Mouse (Mus musculus) CH12.LX (cell line): ENCODE results near the gene Olfr1026.

ENCODE experiments used
- CHD2 ChIP-seq: IDR thresholded peaks from 2 replicates; pipeline ENCODE4 v1.6.1; 2011; ENCODE audit warnings: low read length, improper control_type of control experiment
- CTCF ChIP-seq, 2 experiments: IDR thresholded peaks in 1 of 2; conservative IDR thresholded peaks in 1 of 2; 2 replicates each; pipeline ENCODE4 v1.5.1; 2011 to 2012; ENCODE audit warnings: low read depth in 2 of 2, low read length in 2 of 2, improper control_type of control experiment in 1 of 2, inconsistent platforms in 1 of 2, mild to moderate bottlenecking in 1 of 2, moderate library complexity in 1 of 2
- ELF1 ChIP-seq: IDR thresholded peaks from 2 replicates; pipeline ENCODE4 v1.6.1; 2014; ENCODE audit warnings: low read depth, mild to moderate bottlenecking, inconsistent platforms, low read length, improper control_type of control experiment
- EP300 ChIP-seq: IDR thresholded peaks from 2 replicates; pipeline ENCODE4 v1.6.1; 2011; ENCODE audit warnings: low read length, improper control_type of control experiment
- GABPA ChIP-seq: IDR thresholded peaks from 2 replicates; pipeline ENCODE4 v1.6.1; 2012; ENCODE audit warnings: low read depth, low read length, improper control_type of control experiment, inconsistent platforms; ENCODE audit not compliant: insufficient replicate concordance
- HCFC1 ChIP-seq: IDR thresholded peaks from 2 replicates; pipeline ENCODE4 v1.6.1; 2012; ENCODE audit warnings: low read depth, mild to moderate bottlenecking, inconsistent platforms, low read length, improper control_type of control experiment
- MAX ChIP-seq: IDR thresholded peaks from 2 replicates; pipeline ENCODE4 v1.6.1; 2011; ENCODE audit warnings: low read length, improper control_type of control experiment
- MAZ ChIP-seq: IDR thresholded peaks from 2 replicates; pipeline ENCODE4 v1.6.1; 2012; ENCODE audit warnings: low read depth, mild to moderate bottlenecking, inconsistent platforms, low read length, improper control_type of control experiment, moderate library complexity
- NRF1 ChIP-seq: IDR thresholded peaks from 2 replicates; pipeline ENCODE4 v1.6.1; 2014; ENCODE audit warnings: low read depth, mild to moderate bottlenecking, inconsistent platforms, low read length, improper control_type of control experiment, moderate library complexity
- POLR2A ChIP-seq: IDR thresholded peaks from 2 replicates; pipeline ENCODE4 v1.6.1; 2011; ENCODE audit warnings: low read depth, mild to moderate bottlenecking, improper control_type of control experiment, low read length
- TCF12 ChIP-seq: IDR thresholded peaks from 2 replicates; pipeline ENCODE4 v1.6.1; 2014; ENCODE audit warnings: low read depth, mild to moderate bottlenecking, inconsistent platforms, low read length, improper control_type of control experiment
- ZC3H11A ChIP-seq: IDR thresholded peaks from 2 replicates; pipeline ENCODE4 v1.6.1; 2012; ENCODE audit warnings: low read depth, mild to moderate bottlenecking, inconsistent platforms, low read length, improper control_type of control experiment

DNA sequence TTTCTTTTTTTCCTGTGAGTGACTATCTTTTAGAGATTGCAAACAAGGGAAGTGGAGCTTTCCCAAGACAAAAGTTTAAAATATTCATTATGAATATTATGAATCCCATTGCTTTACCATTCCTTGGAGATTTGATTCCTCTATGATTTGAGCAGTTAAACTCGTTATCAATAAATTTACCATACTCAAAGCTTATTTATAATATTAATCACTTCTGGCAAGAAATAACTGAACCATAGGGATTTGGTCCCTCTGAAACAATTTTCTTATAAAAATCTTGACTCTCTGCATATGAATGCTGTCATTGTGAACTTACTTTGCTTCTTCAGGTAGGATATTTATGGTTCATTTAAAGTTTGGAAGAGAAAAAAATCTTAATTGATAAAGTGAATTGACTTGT lies 6.5 kb upstream of the Olfr1026 start, which contains the start of gene Olfr1025-ps1:
- TF ChIP-seq MAX = no peak
- TF ChIP-seq CHD2 = no peak
- no peak for TF ChIP-seq CTCF (conservative IDR thresholded peaks at IDR 0.05 in 1 of 2, IDR thresholded peaks at IDR 0.05 in 1 of 2; ENCODE audit: low read depth in 2 of 2, low read length in 2 of 2)
- no peak for TF ChIP-seq MAZ
- no peak for TF ChIP-seq ZC3H11A
- TF ChIP-seq TCF12 = no peak
- TF ChIP-seq POLR2A = no peak
- no peak for TF ChIP-seq EP300
- no peak for TF ChIP-seq ELF1
- no peak for TF ChIP-seq HCFC1
- TF ChIP-seq NRF1 = no peak
- TF ChIP-seq GABPA = no peak
